Mouse (Mus musculus): ENCODE results near the gene Psph. TPM values are rescaled to one million over a fixed set of nuclear protein-coding genes. Genes with fewer than 3 reads are reported as not detected.

The Psph gene
- 1 to 10 TPM; 6.1 to 6.7 TPM for total RNA-seq (2023)

GRCm38 (mm10) chr5:129786818-129787790 lies at the start of gene Psph:
Gene Psph (minus strand): TSS chr5:129787449.

GRCm38 (mm10) chr5:129724834-129725773 lies 62.1 kb downstream of the Psph start, which contains the start of gene Nipsnap2:
Gene Nipsnap2 (plus strand): TSS chr5:129725063.

Other genes starting within 250 kb of the Psph start
- under 1 TPM; 0.10 to 0.24 TPM for gene Mmp17, start 203.3 kb downstream of the Psph start, total RNA-seq (2023)
- under 1 TPM; 0.85 to 0.86 TPM for gene Zfp11, start 117.3 kb downstream of the Psph start, total RNA-seq (2023)
- gene Sept14, start 78.9 kb downstream of the Psph start, total RNA-seq (2023): not detected
- gene Mrps17, start 72.0 kb downstream of the Psph start, total RNA-seq (2023): 10 to 100 TPM; 43.0 to 45.6 TPM
- 10 to 100 TPM; 33.1 to 34.2 TPM for gene Nipsnap2, start 62.4 kb downstream of the Psph start, total RNA-seq (2023)
- gene Sumf2, start 59.5 kb upstream of the Psph start, total RNA-seq (2023): 10 to 100 TPM; 12.3 to 13.5 TPM
- gene Chchd2, start 100.0 kb upstream of the Psph start, total RNA-seq (2023): 100 to 1,000 TPM; 147 to 151 TPM
- gene Zbed5, start 108.3 kb upstream of the Psph start, total RNA-seq (2023): under 1 TPM in 1 of 2 experiments, not detected in 1; 0.37 TPM
- gene Phkg1, start 111.1 kb upstream of the Psph start, total RNA-seq (2023): under 1 TPM in 1 of 2 experiments, not detected in 1; 0.43 TPM
- 1 to 10 TPM; 1.1 to 2.2 TPM for gene Nupr1l, start 121.1 kb upstream of the Psph start, total RNA-seq (2023)
- gene Vkorc1l1, start 154.5 kb upstream of the Psph start, total RNA-seq (2023): 10 to 100 TPM; 14.8 to 16.6 TPM
- gene Gusb, start 215.6 kb upstream of the Psph start, total RNA-seq (2023): 100 to 1,000 TPM in 1 of 2 experiments, 10 to 100 TPM in 1; 82.0 to 103 TPM
- gene Asl, start 241.8 kb upstream of the Psph start, total RNA-seq (2023): 10 to 100 TPM; 34.6 to 37.9 TPM
- 10 to 100 TPM; 26.2 to 31.1 TPM for gene Crcp, start 241.8 kb upstream of the Psph start, total RNA-seq (2023)